Mouse (Mus musculus) kidney, postnatal 4 days (tissue): ENCODE data around the gene Pdcd11.

ENCODE experiments used
- DNase-seq, 2 experiments: peaks; one replicate each; pipeline ENCODE4 v3.0.0; 2021; ENCODE audit warnings: mixed read lengths in 2 of 2

Gene Pdcd11

GRCm38 (mm10) chr19:47090550-47091156, at the start of gene Pdcd11, which contains the start of gene Usmg5:
Pdcd11 (plus strand) TSS chr19:47090768.
Usmg5 (minus strand) TSS chr19:47090647.
- peak; percentile 97 to 98 for DNase-seq

- DNase-seq: no peak
These were observed 47.0 kb upstream of the Pdcd11 start for GRCm38 (mm10) chr19:47043608-47044007.

GRCm38 (mm10) chr19:47046343-47046742, 44.2 kb upstream of the Pdcd11 start:
- no peak for DNase-seq

GRCm38 (mm10) chr19:47047236-47047833, 43.2 kb upstream of the Pdcd11 start:
- no peak for DNase-seq

DNA sequence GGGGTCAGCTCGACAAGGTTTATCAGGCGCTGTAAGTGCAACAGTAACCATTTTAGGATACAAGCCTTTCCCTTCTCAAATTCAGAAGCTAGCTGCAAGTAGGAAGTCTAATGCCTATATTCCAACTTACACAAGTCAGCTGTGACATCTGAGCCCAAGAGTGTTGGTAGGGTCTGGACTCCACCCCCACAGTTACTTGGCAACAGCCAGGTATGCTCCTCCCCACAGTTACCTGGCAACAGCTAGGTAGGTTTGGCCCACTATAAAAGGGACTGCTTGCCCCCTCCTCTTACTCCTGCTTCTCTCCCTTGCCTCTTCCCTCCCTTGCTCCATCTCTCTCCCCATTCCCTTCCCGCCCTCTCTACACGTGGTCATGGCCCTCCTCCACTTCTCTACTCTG, 41.5 kb upstream of the Pdcd11 start:
- DNase-seq: no peak

DNA sequence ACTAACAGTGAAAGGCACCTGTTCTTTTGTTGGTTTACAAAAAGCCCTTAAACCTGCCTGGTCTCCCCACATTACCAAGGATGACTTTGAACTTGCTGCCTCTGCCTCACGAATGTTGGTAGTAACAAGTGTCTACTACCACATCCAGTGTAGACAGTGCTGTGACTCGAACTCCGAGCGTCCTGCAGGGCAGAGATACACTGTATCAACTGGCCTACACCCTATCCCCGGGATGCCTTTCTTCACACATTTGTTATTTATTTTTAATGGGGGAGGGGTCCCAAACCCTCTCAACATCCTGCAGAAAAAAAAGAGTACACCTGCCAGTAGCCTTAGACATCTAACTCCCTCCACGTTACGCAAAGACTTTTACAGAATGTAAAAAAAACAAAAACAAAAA, 40.7 kb upstream of the Pdcd11 start:
- DNase-seq: no peak

DNA sequence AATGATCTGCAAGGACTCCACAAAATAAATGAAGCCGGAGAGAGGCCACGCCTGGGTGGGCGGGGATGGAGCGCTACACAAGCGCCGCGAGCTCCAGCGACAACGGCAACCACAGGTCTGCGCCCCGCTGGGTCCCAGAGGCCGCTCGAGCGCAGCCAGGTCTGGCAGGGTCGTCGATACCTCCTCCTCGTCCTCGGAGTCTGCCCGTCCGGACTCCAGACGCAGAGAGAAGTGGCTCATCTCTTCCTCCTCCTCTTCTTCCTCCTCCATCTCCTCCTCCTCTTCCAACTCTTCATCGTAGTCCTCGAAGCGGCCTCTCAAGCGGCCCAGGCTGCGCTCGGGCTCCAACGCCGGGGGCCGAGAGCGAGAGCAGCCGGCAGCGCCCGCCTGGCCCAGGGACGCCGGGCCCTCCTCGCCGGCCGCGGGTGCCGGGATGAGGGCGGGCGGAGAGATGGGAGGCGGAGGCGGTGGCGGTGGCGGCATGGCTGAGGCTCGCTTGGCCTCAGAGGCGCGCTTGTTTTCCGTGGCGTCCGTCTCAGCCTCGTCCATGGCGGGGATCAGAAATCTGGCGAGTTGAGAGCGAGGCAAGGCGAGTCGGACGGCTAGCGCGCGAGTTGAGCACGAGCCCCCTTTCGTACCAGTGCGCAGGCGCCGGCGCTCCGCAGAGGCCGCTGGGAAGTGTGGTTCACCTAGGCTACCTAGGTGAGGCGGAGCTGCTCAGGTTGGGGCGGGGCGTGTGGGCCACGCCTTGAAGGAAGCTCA, 40.1 kb upstream of the Pdcd11 start, which contains the start of gene Pcgf6:
TSS of gene Pcgf6 (minus strand) at position 636 of the 762 bp plus-strand sequence.
- peak; percentile 86 to 91 for DNase-seq

DNA sequence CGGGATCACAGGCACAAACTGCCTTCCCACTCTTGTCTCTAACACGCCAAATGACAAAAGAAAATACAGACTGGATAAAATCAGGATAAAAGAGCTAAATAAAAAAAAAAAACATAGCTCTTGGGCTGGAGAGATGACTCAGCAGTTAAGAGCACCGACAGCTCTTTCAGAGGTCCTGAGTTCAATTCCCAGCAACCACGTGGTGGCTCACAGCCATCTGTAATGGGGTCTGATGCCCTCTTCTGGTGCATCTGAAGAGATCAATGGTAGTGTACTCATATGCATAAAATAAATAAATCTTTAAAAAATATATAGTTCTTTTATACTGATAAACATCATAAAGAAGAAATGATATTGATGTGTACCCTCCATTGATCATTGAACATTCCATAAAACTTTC, 37.6 kb upstream of the Pdcd11 start:
- DNase-seq: no peak

DNA sequence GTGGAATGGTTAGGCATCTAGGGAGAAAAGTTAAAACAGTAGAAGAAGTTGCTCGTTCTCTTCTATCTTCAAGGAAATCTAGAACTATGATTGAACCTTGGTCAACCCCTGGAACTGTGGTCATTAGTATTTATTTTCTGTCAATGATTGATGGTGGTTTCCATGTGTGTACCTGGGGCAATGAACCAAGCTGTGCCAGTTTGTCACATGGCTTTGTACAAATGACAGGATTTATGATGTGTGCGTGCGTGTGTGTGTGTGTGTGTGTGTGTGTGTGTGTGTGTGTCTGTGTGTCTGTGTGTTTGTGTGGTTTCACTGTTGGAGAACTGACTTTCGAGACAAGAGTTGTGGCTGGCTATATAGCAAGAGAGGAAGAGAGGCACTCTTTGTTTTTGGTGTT, 37.1 kb upstream of the Pdcd11 start:
- DNase-seq: peak; percentile 37 to 54

GRCm38 (mm10) chr19:47057684-47058083, 32.9 kb upstream of the Pdcd11 start:
- no peak for DNase-seq

- DNase-seq: no peak
These were observed 24.7 kb upstream of the Pdcd11 start for GRCm38 (mm10) chr19:47065860-47066259.

- peak; percentile 98 to 99 for DNase-seq
These were observed 23.3 kb upstream of the Pdcd11 start, which contains the start of gene Taf5 for GRCm38 (mm10) chr19:47067096-47067882. Taf5 (plus strand) TSS chr19:47067746.

- peak; percentile 88 to 92 for DNase-seq
These were observed 22.5 kb upstream of the Pdcd11 start for GRCm38 (mm10) chr19:47067924-47068611.

- no peak for DNase-seq
These were observed 2.3 kb upstream of the Pdcd11 start for GRCm38 (mm10) chr19:47088226-47088625.

- no peak for DNase-seq
These were observed 646 bp upstream of the Pdcd11 start for GRCm38 (mm10) chr19:47089718-47090525.

DNA sequence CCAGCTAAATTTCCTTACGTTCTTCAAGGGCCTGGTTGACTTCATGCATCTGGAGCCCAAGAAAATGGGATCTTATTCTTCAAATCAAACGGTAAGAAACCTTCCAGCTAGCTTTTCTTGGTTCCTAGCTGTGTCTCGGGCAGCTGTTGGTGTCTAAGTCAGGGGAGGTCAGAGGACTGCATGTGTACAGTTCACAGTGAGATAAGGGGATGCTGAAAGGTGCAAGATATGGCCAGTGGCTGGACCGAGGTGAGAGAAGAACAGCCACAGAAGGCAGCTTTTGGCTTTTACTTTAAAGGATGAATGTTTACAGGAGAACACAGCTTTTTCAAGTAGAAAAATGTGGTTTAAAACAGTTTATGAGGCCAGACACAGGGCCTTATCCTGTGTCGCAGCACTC, 10.5 kb downstream of the Pdcd11 start:
- no peak for DNase-seq

DNA sequence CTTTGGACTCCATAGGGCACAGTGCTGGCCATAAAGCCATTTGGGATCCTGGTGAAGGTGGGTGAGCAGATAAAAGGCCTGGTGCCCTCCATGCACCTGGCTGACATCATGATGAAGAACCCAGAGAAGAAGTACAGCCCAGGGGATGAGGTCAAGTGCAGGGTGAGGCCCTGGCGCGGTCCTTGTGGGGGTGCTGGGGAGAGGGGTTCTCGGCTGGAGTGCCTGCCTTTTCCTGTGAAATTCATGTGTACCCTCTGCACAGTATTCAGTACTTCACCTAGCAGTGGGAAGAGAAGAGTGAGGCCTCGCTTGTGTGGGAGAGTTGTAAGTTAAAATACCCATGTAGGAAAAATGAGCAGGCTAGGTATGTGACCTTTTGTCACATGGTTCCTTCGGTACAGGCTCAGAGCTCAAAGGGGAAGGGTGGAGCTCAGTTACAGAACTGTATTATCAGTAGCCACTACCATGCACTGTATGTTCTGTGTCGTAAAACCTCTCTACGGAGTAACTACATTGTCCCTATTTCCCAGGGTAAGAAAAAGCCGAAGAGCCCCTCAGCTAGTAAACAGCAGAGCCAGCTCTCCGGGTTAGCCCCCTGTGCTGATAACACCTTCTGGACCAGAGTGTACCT, 14.2 kb downstream of the Pdcd11 start:
- DNase-seq: no peak

GRCm38 (mm10) chr19:47118634-47119033, 28.1 kb downstream of the Pdcd11 start:
- no peak for DNase-seq

- DNase-seq: peak in 1 of 2 experiments; percentile 39
These were observed 30.5 kb downstream of the Pdcd11 start for GRCm38 (mm10) chr19:47121054-47121453.

DNA sequence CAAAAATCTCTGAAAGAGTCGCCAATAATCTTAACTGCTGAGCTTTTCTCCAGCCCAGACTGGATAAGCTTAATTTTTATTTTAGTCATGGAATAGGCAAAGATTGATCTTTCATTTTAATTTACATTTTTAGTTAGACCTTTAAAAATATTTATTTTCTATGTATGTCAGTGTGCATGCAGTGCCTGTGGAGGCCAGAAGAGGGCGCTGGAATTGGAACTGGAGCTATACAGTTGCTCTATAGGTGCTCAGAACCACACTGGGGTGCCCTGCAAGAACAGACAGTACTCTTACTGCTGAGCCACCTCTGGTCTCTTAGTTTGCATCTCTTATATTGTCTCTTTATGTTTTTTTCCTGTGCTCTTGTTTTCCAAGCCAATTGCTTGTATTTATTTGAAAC, 32.2 kb downstream of the Pdcd11 start:
- peak; percentile 69 to 70 for DNase-seq

- DNase-seq: no peak
These were observed 37.6 kb downstream of the Pdcd11 start for GRCm38 (mm10) chr19:47128164-47128563.
